ENCODE assay signal across 10 mouse cellular contexts in genomic region chr7:25305481-25305880, GRCm38 (mm10). TPM values are rescaled to one million over a fixed set of nuclear protein-coding genes. Genes with fewer than 3 reads are reported as not detected.
DNase-seq lines count a peak whose midpoint lies in the region; ATAC-seq and TF ChIP-seq lines count a peak whose summit lies in the region.
"Had no signal": no experiment of that assay in that cellular context is flagged by ENCODE, and none has a peak within 500 bp of the region (broad histone marks: within the 10 kb centered on the region; RNA-seq: fewer than 3 reads in every experiment).

No protein-coding gene starts in this region.

- H3K9ac ChIP-seq in lung, postnatal 0 days (replicated peaks; ENCODE audit: low read depth) = no peak overlapping the region
- H3K9ac ChIP-seq in forebrain, embryonic 15.5 days (replicated peaks) = peak overlapping the region; percentile 87
- H3K9ac ChIP-seq in limb, embryonic 15.5 days = no peak overlapping the region
- H3K9ac ChIP-seq in stomach, embryonic 15.5 days = no peak overlapping the region

- no peak for TF ChIP-seq EP300 in lung, postnatal 0 days (IDR thresholded peaks at IDR 0.05)

- peak overlapping the region; percentile 72; the same call in 1 of the 2 replicates for H3K4me2 ChIP-seq in lung, postnatal 0 days (replicated peaks; ENCODE audit: low read depth, low read length)
- peak overlapping the region; percentile 91 for H3K4me2 ChIP-seq in forebrain, embryonic 15.5 days (replicated peaks)
- H3K4me2 ChIP-seq in limb, embryonic 15.5 days = peak overlapping the region; percentile 92
- H3K4me2 ChIP-seq in stomach, embryonic 15.5 days = peak overlapping the region; percentile 96

- no peak overlapping the region for H3K27ac ChIP-seq in lung, postnatal 0 days (ENCODE audit: low read length)
- H3K27ac ChIP-seq in forebrain, embryonic 15.5 days (replicated peaks) = peak overlapping the region; percentile 82; the same call in 1 of the 2 replicates
- no peak overlapping the region for H3K27ac ChIP-seq in limb, embryonic 15.5 days
- H3K27ac ChIP-seq in stomach, embryonic 15.5 days = no peak overlapping the region

- DNase-seq in lung, postnatal 0 days (ENCODE audit: low spot score) = no peak
- DNase-seq in lung, postnatal 36 days = no peak
- DNase-seq in layer of hippocampus, adult 9-10 months (ENCODE audit: low spot score) = no peak
- DNase-seq in thymus, postnatal 14 days = no peak
- DNase-seq: kidney, postnatal 25 days had no signal

- no peak overlapping the region for H3K4me3 ChIP-seq in lung, postnatal 0 days (ENCODE audit: low read depth, low read length)
- H3K4me3 ChIP-seq in forebrain, embryonic 15.5 days = peak overlapping the region; percentile 81
- H3K4me3 ChIP-seq in limb, embryonic 15.5 days = peak overlapping the region; percentile 46
- peak overlapping the region; percentile 53 for H3K4me3 ChIP-seq in stomach, embryonic 15.5 days (replicated peaks)

- H3K27me3 ChIP-seq in lung, postnatal 0 days (replicated peaks; ENCODE audit: insufficient read depth, low read length) = peaks cover 3% of the 10 kb centered on the region; the same call in 1 of the 2 replicates
- H3K27me3 ChIP-seq in forebrain, embryonic 15.5 days = no peaks in the 10 kb centered on the region
- H3K27me3 ChIP-seq in limb, embryonic 15.5 days = peaks cover 42% of the 10 kb centered on the region
- peaks cover 17% of the 10 kb centered on the region for H3K27me3 ChIP-seq in stomach, embryonic 15.5 days (replicated peaks)

- no peaks in the 10 kb centered on the region for H3K9me3 ChIP-seq in lung, postnatal 0 days (ENCODE audit: low read length)
- H3K9me3 ChIP-seq in forebrain, embryonic 15.5 days = no peaks in the 10 kb centered on the region
- no peaks in the 10 kb centered on the region for H3K9me3 ChIP-seq in limb, embryonic 15.5 days
- H3K9me3 ChIP-seq in stomach, embryonic 15.5 days = no peaks in the 10 kb centered on the region

- TF ChIP-seq CTCF in lung, postnatal 0 days (IDR thresholded peaks at IDR 0.05) = no peak

- H3K36me3 ChIP-seq in lung, postnatal 0 days (ENCODE audit: insufficient read depth, low read length) = no peaks in the 10 kb centered on the region
- H3K36me3 ChIP-seq in forebrain, embryonic 15.5 days = no peaks in the 10 kb centered on the region
- H3K36me3 ChIP-seq in limb, embryonic 15.5 days = no peaks in the 10 kb centered on the region
- H3K36me3 ChIP-seq in stomach, embryonic 15.5 days = no peaks in the 10 kb centered on the region

- WGBS in lung, postnatal 0 days = 2% methylated on average over 2 of the region's 2 CpGs
- WGBS in forebrain, embryonic 15.5 days = 0% methylated on average over 2 of the region's 2 CpGs
- whole genome bisulfite sequencing in limb, embryonic 15.5 days = 0% methylated on average over 2 of the region's 2 CpGs
- WGBS in stomach, embryonic 15.5 days = 0% methylated on average over 2 of the region's 2 CpGs

- H3K4me1 ChIP-seq in lung, postnatal 0 days (ENCODE audit: insufficient read depth, low read depth, low read length) = no peaks in the 10 kb centered on the region
- peaks cover 12% of the 10 kb centered on the region for H3K4me1 ChIP-seq in forebrain, embryonic 15.5 days
- peaks cover 8% of the 10 kb centered on the region for H3K4me1 ChIP-seq in limb, embryonic 15.5 days
- peaks cover 9% of the 10 kb centered on the region; the same call in 1 of the 2 replicates for H3K4me1 ChIP-seq in stomach, embryonic 15.5 days

- no peak for ATAC-seq in lung, postnatal 0 days
- 0 out of 2 replicates have a peak, but pooled peaks have one; percentile 5 for ATAC-seq in forebrain, embryonic 15.5 days (replicated peaks)
- ATAC-seq in limb, embryonic 15.5 days (ENCODE audit: insufficient number of reproducible peaks, low FRiP score, low TSS enrichment, low read depth) = no peak
- no peak for ATAC-seq in stomach, embryonic 15.5 days (ENCODE audit: insufficient read depth, low FRiP score, low read depth)
- ATAC-seq in granulocyte monocyte progenitor cell, adult 5-6 weeks (replicated peaks; ENCODE audit: poor library complexity, severe bottlenecking) = no peak
- ATAC-seq: activated CD4-positive, CD25-positive, alpha-beta regulatory T cell, adult 4 months had no signal

RNA-seq across cellular contexts. Expression of gene Tmem145, which starts 0.4 kb away (rescaled TPM):
- polyA plus RNA-seq in lung, postnatal 0 days (2015; fragmentation: Nextera tagmentation; extraction: Ambion mirVana) = 0.08 TPM in 1 of 2 replicates, not detected in the other
- polyA plus RNA-seq in forebrain, embryonic 15.5 days (2015; fragmentation: Nextera tagmentation; extraction: Ambion mirVana) = 30.9 and 32.3 TPM in 2 replicates
- polyA plus RNA-seq in limb, embryonic 15.5 days (2015; fragmentation: Nextera tagmentation; extraction: Ambion mirVana) = 0.50 and 0.61 TPM in 2 replicates
- 1.4 and 1.6 TPM in 2 replicates for polyA plus RNA-seq in stomach, embryonic 15.5 days (2015; fragmentation: Nextera tagmentation; extraction: Ambion mirVana)
- not detected in 2 replicates for total RNA-seq in granulocyte monocyte progenitor cell, adult 5-6 weeks (2014; fragmentation: Nextera tagmentation)
- total RNA-seq in granulocyte monocyte progenitor cell, adult 5-6 weeks (2017) = not detected in 2 replicates
- polyA plus RNA-seq: activated CD4-positive, CD25-positive, alpha-beta regulatory T cell, adult 4 months had no signal

RNA-seq across cellular contexts. Expression of gene Prr19, which starts 4.3 kb away (rescaled TPM):
- not detected in 2 replicates for polyA plus RNA-seq in lung, postnatal 0 days (2015; fragmentation: Nextera tagmentation; extraction: Ambion mirVana)
- polyA plus RNA-seq in forebrain, embryonic 15.5 days (2015; fragmentation: Nextera tagmentation; extraction: Ambion mirVana) = 1.6 and 2.1 TPM in 2 replicates
- polyA plus RNA-seq in limb, embryonic 15.5 days (2015; fragmentation: Nextera tagmentation; extraction: Ambion mirVana) = 0.32 and 0.40 TPM in 2 replicates
- polyA plus RNA-seq in stomach, embryonic 15.5 days (2015; fragmentation: Nextera tagmentation; extraction: Ambion mirVana) = 0.41 and 0.49 TPM in 2 replicates
- not detected in 2 replicates for total RNA-seq in granulocyte monocyte progenitor cell, adult 5-6 weeks (2014; fragmentation: Nextera tagmentation)
- not detected in 2 replicates for total RNA-seq in granulocyte monocyte progenitor cell, adult 5-6 weeks (2017)
- polyA plus RNA-seq: activated CD4-positive, CD25-positive, alpha-beta regulatory T cell, adult 4 months had no signal

RNA-seq across cellular contexts. Expression of gene Pafah1b3, which starts 7.7 kb away (rescaled TPM):
- polyA plus RNA-seq in lung, postnatal 0 days (2015; fragmentation: Nextera tagmentation; extraction: Ambion mirVana) = 83.8 and 87.1 TPM in 2 replicates
- polyA plus RNA-seq in forebrain, embryonic 15.5 days (2015; fragmentation: Nextera tagmentation; extraction: Ambion mirVana) = 521 and 550 TPM in 2 replicates
- polyA plus RNA-seq in limb, embryonic 15.5 days (2015; fragmentation: Nextera tagmentation; extraction: Ambion mirVana) = 176 and 198 TPM in 2 replicates
- polyA plus RNA-seq in stomach, embryonic 15.5 days (2015; fragmentation: Nextera tagmentation; extraction: Ambion mirVana) = 201 and 215 TPM in 2 replicates
- total RNA-seq in granulocyte monocyte progenitor cell, adult 5-6 weeks (2014; fragmentation: Nextera tagmentation) = 17.2 and 41.6 TPM in 2 replicates
- total RNA-seq in granulocyte monocyte progenitor cell, adult 5-6 weeks (2017) = 16.1 and 17.4 TPM in 2 replicates

RNA-seq across cellular contexts. Expression of gene Megf8, which starts 11.5 kb away (rescaled TPM):
- 5.6 and 6.3 TPM in 2 replicates for polyA plus RNA-seq in lung, postnatal 0 days (2015; fragmentation: Nextera tagmentation; extraction: Ambion mirVana)
- polyA plus RNA-seq in forebrain, embryonic 15.5 days (2015; fragmentation: Nextera tagmentation; extraction: Ambion mirVana) = 22.3 and 23.3 TPM in 2 replicates
- 14.2 and 14.3 TPM in 2 replicates for polyA plus RNA-seq in limb, embryonic 15.5 days (2015; fragmentation: Nextera tagmentation; extraction: Ambion mirVana)
- polyA plus RNA-seq in stomach, embryonic 15.5 days (2015; fragmentation: Nextera tagmentation; extraction: Ambion mirVana) = 10.3 and 10.9 TPM in 2 replicates
- total RNA-seq in granulocyte monocyte progenitor cell, adult 5-6 weeks (2014; fragmentation: Nextera tagmentation) = 3.1 and 5.0 TPM in 2 replicates
- total RNA-seq in granulocyte monocyte progenitor cell, adult 5-6 weeks (2017) = 3.2 and 4.0 TPM in 2 replicates

RNA-seq across cellular contexts. Expression of gene Cic, which starts 38.0 kb away (rescaled TPM):
- polyA plus RNA-seq in lung, postnatal 0 days (2015; fragmentation: Nextera tagmentation; extraction: Ambion mirVana) = 26.5 and 31.9 TPM in 2 replicates
- 53.2 and 54.4 TPM in 2 replicates for polyA plus RNA-seq in forebrain, embryonic 15.5 days (2015; fragmentation: Nextera tagmentation; extraction: Ambion mirVana)
- 40.3 and 42.5 TPM in 2 replicates for polyA plus RNA-seq in limb, embryonic 15.5 days (2015; fragmentation: Nextera tagmentation; extraction: Ambion mirVana)
- 33.8 and 36.4 TPM in 2 replicates for polyA plus RNA-seq in stomach, embryonic 15.5 days (2015; fragmentation: Nextera tagmentation; extraction: Ambion mirVana)
- 130 and 136 TPM in 2 replicates for total RNA-seq in granulocyte monocyte progenitor cell, adult 5-6 weeks (2014; fragmentation: Nextera tagmentation)
- total RNA-seq in granulocyte monocyte progenitor cell, adult 5-6 weeks (2017) = 25.1 and 31.3 TPM in 2 replicates

Comparison
In these comparisons a context has a peak if more than half of its experiments do, and no peak if none do; other contexts are left out.
1. RNA of gene Tmem145, which starts 0.4 kb away (polyA plus RNA-seq): 30.9 to 32.3 TPM in forebrain, embryonic 15.5 days; 1.4 to 1.6 TPM in stomach, embryonic 15.5 days, 0.50 to 0.61 TPM in limb, embryonic 15.5 days and 0.08 TPM in lung, postnatal 0 days; every median in the first group is over 10 times any median in the second.
2. Peak in every context shown above with its lines, with median percentiles within 50 percentile points of each other: H3K4me2 ChIP-seq.